Mouse (Mus musculus): ENCODE results near the gene Med24.

Med24 gene

DNA sequence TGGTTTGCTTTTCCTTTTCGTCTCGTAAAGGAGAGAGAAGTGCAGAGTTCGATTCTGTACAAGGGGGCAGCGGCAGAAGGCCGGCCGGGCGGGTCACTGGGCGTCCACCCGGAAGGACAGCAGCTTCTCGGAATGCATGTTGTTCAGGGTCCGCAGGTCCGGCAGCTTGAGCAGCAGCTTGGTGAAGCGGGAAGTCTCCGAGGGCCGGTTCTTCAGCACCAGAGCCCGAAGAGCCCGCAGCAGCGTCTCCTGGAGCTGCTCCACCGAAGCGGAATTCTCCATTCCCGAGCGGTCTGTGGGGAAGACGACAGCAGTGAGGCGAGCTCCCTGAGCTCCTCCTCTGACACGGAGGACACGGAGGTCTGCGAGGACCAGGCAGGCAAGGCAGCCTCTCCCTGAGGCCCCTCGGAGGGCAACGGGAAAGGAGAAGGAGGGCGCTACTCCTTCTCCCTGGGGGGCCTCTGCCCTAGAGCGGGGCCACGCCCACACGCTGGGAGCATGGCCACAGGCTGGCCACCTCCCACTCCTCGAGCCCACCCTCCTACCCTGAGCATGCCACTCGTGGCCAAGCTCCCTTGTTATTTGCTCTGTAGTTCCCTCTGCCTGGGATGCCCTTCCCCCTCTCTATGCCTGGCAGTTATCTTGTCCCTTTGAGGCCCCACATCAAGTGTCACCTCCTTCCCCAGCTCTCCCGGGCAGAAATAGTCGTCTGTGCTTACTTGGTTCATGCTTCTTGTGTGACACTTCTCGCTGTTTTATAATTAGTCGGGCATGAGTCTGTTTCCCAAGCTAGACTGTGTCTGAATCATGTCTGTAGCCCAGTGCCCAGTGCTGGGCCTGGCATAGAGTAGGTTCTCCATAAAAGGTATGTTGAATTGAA is 39.1 kb upstream of the Med24 start:
- TF ChIP-seq GATA4 (IDR thresholded peaks at IDR 0.05; ENCODE audit: insufficient replicate concordance, low read length), result no peak

DNA sequence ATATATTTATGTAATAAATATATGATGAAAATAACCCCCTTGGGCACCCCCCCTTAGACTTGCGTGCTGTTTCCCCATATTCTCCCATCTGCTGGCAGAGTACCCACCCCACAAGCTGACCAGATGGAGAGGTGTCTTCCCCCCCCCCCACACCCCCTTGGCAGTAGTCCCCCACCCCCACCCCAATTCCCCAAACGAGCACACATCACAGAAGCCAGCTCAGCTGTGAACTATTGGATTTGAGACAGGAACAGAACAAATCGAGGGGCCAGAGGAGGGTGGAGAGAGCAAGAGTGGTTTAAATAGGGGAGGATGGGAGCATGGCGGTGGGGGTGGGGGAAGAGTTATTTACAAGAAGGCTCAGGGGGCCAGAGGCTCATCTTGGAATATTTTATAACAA is 38.5 kb upstream of the Med24 start:
- TF ChIP-seq GATA4 (IDR thresholded peaks at IDR 0.05; ENCODE audit: insufficient replicate concordance, low read length), result no peak

DNA sequence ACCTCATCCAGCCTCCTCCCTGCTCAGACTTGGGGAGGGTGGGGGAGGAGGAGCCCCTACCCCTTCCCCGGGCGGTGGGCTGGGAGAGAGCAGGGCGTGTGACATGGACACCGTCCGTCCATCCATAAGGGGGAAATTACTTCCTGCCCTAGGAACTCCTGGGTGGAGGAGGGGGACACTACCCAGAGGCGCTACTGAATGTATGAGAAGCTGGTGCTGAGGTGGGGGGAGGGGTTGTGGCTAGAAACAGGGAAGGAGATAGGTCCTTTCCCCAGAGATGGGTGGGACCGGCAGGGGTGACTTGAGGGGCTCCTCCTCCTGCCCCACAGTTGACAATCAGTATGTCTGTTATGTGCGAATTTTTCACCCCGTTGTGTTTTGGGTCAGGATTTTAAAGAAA is 38.0 kb upstream of the Med24 start:
- no peak for TF ChIP-seq GATA4 (IDR thresholded peaks at IDR 0.05; ENCODE audit: insufficient replicate concordance, low read length)

DNA sequence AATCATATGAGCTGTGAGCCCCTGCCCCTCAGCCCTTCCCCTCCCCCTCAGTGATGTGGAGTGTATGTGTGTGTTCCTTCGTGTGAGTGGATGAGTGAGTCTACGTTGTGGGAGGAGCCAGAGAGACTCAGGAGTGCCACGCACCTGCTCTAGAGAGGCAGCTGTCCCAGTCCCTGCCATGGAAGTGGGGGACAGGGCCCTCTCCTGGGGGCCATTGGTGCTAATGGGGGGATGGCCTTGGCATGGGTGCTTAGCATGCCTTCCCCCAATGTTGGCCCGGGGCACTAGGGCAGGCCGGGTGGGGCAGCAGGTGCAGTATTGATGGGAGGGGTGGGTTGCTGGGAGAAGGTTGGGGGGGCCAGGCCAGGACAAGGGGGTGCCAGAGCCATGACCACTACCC is 37.6 kb upstream of the Med24 start:
- TF ChIP-seq GATA4 (IDR thresholded peaks at IDR 0.05; ENCODE audit: insufficient replicate concordance, low read length), result no peak

DNA sequence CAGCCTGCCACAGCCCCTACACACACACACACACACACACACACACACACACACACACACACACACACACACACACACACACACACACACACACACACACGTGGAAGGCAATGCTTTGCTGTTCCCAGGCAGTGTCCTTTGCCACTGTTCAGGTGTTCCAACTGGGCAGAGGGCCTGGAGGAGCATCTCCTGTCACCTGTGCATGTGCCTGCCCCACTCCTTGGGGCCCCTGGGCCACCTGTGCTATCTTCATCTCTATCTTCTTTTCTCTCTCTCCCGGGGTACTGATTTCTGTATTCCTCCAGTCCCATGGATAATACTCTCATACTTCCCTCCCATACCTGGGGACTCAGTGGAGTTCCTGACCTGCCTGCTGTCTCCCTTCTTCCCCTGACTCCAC is 37.1 kb upstream of the Med24 start:
- no peak for TF ChIP-seq GATA4 (IDR thresholded peaks at IDR 0.05; ENCODE audit: insufficient replicate concordance, low read length)

DNA sequence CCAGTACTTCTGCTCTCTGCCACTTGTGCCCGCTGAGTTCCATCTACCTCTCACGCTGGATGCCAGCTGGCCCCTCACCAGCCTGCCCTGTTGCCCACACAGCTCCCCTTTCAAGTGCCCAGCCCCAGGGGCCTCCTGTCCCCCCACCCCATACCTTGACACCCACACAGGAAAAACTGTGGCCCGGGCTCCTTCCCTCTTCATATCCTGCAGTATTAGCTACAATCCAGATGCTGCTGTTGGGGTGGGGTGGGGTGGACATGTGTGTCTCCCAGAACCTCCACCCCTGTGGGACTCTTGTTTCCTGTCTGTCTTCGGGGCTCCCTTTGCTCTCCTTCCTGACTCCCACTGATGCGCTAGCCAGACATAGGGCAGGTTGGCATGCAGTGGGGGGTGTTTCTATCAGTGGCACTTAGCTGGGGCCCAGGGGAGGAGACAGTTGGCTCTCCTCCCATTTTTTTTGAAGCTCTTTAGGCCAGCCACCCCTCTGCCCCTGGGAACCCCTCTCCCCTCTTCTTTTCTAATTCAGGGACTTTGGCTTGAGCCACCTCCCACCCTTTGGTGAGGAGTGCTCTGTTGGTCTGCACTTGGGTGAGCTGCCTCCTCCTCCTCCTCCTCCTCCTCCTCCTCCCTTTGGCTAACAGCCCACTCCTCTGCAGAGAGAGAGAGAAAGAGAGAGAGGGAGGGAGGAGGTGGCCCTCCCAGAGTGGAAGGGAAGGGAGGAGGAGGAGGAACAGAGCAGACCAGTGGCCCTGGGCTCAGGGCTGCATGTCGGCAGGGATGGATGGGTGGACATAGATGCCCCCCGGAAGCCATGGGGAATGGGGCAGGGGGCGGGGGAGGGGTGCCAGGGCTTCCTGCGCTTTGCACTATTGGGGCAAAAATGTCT is 36.4 kb upstream of the Med24 start:
- no peak for TF ChIP-seq GATA4 (IDR thresholded peaks at IDR 0.05; ENCODE audit: insufficient replicate concordance, low read length)

DNA sequence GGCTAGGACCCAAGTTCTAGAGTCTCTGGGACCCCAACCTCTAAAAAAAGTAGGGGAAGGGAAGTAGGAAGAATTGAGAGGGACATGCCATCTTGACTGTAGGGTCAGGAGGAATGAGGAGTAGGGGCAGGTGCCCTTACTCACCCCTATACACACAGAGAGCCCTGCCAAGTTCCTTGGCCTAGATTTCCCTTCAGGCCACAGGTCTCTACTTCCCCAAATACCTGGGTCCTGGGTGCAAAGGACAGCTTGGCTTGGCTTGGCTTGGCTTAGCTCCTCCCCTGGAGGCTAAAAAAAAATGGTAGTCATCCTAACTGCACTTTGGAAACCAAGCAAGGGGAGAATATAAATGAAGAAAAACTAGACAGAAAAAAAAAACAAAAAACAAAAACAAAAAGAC is 35.5 kb upstream of the Med24 start:
- no peak for TF ChIP-seq GATA4 (IDR thresholded peaks at IDR 0.05; ENCODE audit: insufficient replicate concordance, low read length)

DNA sequence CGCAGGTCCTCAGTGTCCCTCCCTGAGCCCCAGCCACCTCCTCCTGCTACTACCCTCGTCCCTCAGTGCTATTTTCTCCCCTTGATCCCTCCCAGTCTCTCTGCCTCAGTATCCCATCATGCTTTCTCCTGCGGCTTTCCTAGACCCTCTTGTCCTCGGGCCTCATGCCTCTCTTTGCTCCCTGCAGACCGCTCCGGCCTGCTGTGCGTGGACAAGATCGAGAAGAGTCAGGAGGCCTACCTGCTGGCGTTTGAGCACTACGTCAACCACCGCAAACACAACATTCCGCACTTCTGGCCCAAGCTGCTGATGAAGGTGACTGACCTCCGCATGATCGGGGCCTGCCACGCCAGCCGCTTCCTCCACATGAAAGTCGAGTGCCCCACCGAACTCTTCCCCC is 34.9 kb upstream of the Med24 start:
- TF ChIP-seq GATA4 (IDR thresholded peaks at IDR 0.05; ENCODE audit: insufficient replicate concordance, low read length), result no peak

DNA sequence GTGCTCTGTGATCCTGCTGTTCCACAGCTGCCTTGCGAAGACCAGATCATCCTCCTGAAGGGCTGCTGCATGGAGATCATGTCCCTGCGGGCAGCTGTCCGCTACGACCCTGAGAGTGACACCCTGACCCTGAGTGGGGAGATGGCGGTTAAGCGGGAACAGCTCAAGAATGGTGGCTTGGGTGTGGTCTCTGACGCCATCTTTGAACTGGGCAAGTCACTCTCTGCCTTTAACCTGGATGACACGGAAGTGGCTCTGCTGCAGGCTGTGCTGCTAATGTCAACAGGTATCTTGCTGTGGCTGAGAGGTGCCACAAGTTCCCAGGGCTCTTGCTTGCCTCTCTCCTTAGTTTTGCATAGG is 34.2 kb upstream of the Med24 start:
- no peak for TF ChIP-seq GATA4 (IDR thresholded peaks at IDR 0.05; ENCODE audit: insufficient replicate concordance, low read length)

DNA sequence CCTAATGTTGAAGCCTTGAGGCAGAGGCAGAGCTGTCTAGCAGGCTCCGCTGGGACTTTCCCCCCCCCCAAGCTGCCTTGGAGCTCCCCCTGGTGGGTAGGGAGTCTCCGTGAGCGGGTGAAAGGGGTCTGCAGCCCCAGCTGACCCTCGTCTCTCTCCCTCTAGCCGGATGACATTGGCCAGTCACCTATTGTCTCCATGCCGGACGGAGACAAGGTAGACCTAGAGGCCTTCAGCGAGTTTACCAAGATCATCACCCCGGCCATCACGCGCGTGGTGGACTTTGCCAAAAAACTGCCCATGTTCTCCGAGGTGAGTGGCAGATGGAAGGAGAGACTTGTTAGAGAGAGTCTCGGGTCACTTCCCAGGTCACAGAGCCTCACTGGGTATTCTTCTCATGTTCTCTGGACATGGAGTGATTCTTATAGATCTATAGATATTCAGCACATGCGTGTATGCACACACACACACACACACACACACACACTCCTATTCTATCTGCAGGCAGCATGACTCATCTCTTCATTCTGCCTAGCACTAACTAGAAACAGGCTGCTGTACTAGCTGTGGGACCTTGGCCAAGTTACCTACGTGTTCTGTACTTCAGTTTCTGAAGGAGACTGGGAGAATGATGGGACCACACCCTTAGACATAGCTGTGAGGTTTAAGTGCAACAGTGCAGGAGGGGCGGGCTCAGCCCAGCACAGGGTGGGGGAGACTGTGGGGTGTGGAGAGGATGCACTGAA is 33.7 kb upstream of the Med24 start:
- no peak for TF ChIP-seq GATA4 (IDR thresholded peaks at IDR 0.05; ENCODE audit: insufficient replicate concordance, low read length)

DNA sequence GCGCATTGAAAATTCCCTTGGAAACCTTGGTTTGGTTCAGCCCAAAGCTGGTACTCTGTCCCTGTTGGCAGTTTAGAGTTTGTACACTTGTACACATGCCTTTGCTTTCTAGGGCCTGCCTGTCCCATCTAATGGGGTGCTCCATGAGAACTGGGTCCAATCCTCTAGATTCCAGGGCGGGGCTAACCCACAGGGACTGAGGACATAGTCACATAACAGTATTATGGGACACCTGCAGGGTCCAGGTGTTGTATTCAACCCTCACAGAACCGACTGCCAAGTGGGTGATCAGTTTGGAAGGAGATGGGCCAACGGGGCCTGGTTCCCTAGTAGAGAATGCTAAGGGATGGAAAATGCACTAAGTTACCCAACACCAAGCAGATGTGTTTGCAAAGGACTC is 32.7 kb upstream of the Med24 start:
- no peak for TF ChIP-seq GATA4 (IDR thresholded peaks at IDR 0.05; ENCODE audit: insufficient replicate concordance, low read length)

DNA sequence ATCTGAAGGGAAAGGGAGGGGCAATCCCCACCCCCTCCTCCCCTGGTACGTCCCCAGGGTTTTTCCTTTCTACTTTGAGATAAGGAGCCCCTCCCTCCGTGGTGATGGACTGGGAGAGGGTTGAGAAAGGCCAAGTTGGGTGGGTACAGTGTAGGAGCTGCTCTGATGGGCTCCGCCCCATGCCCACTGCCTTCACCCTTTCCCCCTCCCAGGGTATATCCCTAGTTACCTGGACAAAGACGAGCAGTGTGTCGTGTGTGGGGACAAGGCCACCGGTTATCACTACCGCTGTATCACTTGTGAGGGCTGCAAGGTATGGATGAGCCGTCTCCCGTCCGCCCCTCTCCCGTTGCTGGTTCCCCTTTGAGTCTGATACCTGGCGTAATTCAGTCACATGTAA is 27.5 kb upstream of the Med24 start:
- no peak for TF ChIP-seq GATA4 (IDR thresholded peaks at IDR 0.05; ENCODE audit: insufficient replicate concordance, low read length)

DNA sequence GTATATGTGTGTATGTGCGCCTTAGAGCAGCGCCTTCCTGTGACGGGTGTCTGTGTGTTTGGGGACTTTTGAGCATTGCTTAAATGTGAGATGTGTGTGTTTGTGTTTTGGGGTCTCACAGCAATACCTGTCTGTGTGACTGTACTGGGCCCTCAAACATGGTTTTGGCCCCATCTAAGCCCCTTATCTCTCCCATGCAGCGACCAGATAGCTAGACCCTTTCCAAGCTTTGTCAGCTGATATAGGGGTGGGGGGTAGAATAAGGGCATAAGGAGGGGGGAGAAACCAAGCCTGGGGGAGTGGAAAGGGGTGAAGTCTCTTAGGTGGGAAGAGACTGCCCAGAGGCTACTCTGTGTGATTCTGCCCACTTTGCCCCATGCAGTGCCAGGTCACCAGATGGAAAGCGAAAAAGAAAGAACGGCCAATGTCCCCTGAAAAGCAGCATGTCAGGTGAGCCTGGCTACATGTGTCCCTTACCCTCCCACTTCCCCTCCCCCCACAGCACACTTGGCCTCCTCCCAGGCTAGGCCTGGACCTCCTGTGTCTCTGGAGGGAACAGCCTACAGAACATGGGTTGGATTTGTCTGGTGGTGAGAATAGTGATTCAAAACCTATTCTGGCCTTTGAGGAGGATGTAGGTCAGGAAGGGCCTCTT is 26.6 kb upstream of the Med24 start:
- no peak for TF ChIP-seq GATA4 (IDR thresholded peaks at IDR 0.05; ENCODE audit: insufficient replicate concordance, low read length)

DNA sequence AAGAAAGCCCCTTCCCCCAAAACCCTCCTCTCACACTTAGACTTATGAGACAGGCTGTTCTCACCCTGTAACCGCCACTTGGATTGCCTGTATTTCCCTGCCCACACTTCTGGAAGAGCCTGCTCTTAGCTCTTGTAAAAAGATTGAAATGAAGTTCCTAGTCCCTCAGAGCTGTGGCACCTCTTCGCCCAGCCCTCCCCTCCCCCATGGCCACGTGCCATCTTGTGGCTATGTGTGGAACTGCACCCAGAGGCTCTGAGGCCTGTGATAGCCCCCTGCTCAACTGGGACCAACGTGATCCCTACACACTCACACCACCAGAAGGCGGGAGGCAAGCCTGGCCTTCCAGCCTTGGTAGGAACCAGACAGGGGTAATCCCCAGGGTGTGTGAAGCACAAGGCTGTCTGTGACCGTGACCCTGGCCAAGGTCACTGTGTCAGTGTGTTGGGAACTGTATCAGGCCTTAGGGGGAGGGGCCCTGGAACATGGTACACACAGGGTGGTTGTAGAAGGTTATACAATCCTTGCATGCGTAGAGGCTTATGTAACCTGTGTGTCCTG is 25.5 kb upstream of the Med24 start:
- TF ChIP-seq GATA4 (IDR thresholded peaks at IDR 0.05; ENCODE audit: insufficient replicate concordance, low read length), result no peak

DNA sequence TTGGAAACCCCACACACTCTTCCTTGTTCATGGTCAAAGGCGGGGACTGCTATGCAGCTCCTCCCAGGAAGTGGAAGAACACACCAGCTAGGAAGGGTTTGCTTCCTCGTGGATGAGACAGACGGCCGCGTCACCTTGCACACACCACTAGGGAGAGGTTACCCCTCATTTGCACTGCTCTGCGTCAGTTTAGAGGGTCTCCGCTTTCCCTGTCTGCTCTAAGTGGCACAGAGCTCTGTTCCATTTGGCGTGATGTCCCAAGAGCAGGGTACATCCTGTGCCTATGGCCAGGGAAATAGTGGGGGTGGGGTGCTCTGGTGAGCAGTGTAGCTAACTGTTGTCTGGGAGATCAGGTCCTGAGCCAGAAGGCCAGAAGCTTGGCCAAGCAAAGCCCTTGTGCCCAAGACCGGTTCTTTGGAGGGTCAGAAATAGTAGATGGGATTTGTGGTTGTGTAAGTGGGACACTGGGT is 25.0 kb upstream of the Med24 start:
- no peak for TF ChIP-seq GATA4 (IDR thresholded peaks at IDR 0.05; ENCODE audit: insufficient replicate concordance, low read length)

Data from liver, adult (tissue).